Mouse (Mus musculus) kidney, postnatal 36 days (tissue): Measurements from ENCODE around the gene Fbxl15.

Experiments
- DNase-seq, 2 experiments: peaks; one replicate each; pipeline ENCODE4 v3.0.0; 2021 to 2022; ENCODE audit warnings: mixed read lengths in 2 of 2

Gene Fbxl15

DNA sequence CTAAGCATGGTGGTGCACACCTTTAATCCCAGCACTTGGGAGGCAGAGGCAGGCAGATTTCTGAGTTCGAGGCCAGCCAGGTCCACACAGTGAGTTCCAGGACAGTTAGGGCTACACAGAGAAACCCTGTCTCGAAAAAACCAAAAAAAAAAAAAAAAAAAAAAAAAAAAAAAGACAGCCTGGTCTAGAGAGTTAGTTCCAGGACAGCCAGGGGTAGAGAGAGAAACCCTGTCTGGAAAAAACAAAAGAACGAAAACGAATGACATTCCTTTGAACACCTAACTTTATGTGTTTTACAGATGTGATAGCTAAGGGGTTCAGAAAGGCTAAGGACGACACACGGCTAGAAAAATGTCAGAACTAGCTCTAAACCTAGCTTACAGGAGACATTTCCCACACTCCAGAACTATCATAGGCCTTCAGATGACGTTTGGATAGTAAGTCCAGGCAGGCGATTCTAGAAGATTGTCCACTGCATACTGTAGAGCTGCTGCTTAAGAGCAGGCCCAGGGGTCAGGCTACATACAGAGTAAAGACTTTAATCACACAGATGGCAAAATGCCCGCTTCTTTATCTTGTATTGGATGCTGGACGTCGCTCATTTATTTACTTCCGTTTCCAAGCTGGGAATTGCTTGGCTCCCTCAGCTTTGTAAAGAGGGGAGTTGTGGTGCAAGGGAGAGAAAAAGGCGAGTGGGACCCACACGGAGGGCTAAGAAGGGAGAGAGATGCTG, 20.1 kb downstream of the Fbxl15 start:
- no peak for DNase-seq

DNA sequence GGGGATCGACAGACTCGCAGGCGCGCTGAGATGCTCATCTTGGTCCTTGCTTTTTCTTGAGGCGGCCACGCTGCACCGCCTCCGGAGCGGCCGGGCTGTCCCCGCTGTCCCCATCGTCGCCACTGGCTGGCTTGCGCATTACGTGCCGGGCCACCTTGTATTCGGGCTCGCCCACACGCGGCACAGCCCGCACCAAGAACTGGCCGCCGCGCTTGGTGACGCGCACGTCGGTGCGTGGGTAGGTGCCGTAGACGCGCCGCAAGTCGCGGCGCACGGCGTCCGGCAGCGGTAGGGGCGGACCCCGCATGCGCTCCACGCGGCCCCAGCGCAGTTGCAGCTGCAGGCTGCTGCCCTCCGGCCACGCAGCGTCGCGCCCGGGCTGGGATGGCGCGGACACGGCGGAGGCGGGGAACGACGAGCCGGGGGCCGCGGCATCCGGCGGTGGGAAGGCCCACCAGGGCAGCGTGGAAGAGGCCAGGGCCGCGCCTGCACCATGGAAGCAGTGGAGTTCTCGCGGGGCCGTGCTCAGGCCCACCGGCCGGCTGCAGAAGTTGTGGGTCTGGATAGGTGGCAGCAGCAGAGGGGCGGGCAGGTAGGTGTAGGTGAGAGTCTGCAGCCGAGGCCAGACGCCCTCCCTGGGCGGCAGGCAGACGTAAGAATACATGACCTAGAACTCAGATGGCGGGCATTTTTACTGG, 20.9 kb downstream of the Fbxl15 start:
- peak; percentile 71 to 85 for DNase-seq

DNA sequence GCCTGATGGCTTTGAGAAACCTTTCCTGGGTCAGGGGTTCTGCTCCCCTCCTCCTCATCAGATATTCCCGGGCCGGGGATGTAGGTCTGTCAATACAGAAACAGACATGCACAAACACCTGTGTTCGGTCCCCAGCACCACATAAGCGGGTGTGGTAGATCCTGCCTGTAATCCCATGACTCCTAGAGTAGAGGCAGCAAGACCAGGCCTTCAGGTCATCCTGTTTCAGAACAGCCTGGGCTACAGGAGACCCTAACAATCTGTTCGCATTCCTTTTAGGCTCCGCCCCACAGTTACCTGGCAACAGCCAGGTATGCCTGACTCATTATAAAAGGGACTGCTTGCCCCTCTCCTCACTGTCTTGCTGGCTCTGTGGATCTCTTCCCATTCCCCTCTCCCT, 21.6 kb downstream of the Fbxl15 start:
- no peak for DNase-seq

DNA sequence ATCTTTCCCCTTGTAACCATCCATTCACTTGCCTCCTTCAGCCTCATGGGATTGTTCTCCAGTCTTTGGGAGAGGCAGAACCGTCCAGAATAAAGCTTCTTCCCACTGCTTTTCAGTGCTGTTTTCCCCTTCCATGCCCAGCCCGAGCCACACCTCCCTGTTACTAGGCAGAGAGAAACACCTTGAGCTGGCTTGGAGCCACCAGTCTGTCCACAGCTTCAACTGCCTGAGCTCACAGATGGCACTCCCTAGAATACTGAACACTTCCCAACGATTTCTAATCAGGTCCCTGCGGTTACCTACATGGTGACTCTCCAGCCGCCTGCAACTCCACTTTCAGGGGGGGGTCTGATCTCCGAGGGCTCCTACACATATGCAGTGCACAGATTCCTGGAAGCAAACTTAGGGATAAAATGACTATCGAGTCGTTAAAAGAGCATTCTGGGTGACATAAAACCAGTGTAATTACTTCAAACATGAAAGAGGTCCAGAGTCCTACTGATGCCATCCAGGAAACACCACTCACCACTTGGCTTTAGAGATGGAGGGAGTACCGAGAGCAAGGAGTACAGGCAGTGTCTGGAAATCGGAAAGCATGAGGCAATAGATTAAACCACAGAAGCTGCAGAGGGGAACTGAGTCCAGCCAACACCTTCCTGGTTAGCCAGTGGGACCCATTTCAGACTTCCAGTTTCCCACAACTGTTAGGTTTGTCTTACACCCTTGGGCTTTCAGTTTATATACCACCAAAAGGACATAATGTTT, 22.4 kb downstream of the Fbxl15 start, which contains the start of gene 2310034G01Rik:
Gene 2310034G01Rik (minus strand): TSS at position 135 of the 765 bp plus-strand sequence.
- DNase-seq, result peak in 1 of 2 experiments; percentile 35

DNA sequence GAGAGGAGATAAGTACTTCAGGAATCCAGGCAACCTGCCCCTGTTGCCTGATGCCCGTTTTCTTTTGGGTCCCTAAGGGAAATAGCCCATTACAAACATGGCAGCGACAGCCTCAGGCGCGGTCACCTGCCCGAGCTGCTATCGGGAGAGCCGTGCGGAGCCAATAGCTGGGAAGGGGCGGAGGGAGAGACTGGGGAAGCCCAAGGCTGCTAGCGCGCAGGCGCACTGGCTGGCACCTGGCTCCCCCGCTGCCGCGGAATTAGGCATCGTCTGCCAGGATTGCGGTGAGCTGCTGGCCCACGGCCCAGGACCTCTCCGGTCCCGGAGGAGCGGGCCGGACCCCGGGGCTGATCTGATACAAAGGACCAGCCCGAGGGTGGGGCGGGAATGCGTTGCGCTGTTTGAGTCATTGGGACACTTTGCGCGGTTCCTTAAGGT, 28.7 kb downstream of the Fbxl15 start:
- peak; percentile 94 for DNase-seq

DNA sequence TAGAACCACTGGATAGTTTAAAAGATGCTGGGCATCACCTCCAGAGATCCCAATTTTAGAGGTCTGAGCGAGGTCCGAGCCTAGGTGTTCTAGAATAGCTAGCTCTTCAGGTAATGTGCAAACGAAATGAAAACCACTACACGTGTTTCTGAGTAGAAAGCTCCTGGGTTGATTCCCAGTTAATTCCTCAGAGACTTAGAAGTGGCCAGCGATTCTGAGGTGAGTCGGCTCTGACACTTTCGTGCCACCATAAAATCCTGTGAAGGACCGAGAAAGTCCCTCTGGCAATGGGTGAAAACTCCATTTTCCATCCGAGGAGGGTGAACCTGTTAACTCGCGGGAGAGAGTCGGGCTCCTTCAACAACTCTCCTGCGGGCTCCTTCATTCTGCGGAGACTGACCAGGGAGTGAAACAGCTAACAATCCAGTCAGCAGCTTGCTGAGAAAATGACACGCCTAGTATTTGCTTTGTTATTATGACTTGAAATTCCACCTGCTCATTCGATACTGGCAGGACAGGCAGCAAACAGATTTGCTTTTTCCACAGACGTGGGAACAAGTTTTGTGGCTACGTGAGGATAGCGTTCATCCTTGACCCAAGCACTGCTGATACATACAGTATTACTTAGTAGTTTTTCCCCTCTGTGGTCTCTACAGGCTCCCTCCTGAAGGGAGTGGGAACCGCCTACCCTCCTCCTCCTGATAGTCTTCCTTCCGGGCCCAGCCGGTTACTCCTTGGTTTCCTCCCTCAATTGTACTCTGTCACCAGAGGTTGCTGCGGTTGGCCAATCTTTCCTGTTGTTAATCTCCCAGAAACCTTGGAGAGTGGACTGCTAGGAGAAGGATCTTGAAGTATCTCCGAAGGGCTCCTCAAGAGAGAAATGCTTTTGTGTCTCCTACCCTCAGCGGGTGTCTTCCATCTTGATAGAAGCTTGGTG, 29.6 kb downstream of the Fbxl15 start:
- DNase-seq, result peak; percentile 37 to 41

DNA sequence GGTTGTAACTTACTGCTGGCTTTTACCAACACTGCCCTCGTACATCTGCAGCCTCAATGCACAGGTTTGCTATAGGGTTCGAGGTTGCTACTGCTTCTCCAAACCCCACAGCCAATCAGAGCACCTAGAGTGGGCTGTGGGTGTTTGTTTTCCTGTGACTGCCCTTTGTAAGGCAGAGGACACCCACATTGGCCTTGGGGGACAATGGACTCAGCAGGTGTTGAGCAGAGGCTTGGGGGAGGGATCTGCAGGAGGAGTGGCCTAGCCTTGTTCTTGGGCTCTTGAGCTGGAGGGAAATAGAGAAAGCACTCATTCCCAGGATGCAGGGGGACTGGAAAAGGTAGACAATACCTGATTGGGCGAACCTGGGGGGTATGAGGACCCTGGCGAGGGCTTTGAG, 30.4 kb downstream of the Fbxl15 start:
- DNase-seq, result no peak

DNA sequence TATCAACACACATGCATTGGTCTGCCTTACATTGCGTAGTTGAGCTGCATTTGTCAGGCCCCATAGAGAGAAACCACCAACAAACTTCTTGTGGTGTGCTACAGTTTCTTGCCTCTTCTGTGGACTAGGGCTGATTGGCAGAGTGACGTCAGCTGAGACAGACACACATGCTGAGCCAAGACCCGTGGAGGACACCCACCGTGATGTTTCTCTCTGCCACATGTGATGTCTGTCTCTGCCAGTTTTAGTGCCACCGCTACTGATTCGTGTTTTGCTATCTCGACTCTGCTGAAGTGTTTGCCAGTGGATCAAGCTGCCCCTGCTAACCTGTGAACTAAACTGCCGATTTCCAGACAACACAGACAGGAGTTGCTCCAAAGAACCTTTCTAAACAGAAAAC, 34.1 kb downstream of the Fbxl15 start:
- DNase-seq, result no peak

DNA sequence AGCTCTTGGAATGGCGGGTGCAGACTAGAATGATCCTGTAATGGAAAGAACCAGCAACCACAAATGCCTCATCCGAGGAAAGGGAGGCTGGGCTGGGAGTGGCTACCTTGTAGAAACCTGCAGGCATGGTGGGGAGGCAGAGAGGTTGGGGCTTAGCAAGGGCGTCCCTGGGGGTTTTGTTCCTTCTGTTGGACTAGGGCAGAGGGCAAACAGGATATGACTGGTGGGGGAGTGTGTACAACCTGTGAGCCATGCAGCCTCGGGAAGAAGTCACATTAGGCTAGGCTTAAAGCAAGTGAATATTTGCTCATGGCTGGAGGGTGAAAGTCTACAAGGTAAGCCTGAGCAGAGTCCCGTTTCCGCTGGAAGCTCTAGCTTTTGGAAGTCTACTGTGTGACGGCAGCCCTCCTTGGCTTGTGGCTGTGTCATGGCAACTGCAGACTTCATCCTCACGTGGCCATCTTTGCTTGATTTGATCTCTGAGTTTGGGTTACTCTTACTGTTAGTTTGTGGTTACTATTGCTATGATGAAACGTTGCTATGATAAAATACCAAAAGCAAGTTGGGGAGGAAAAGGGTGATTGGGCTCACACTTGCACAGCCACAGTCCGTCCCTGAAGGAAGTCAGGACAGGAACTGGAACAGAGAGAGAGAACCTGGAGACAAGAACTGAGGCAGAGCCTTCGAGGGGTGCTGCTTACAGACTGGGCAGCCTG, 35.5 kb downstream of the Fbxl15 start:
- DNase-seq, result no peak

DNA sequence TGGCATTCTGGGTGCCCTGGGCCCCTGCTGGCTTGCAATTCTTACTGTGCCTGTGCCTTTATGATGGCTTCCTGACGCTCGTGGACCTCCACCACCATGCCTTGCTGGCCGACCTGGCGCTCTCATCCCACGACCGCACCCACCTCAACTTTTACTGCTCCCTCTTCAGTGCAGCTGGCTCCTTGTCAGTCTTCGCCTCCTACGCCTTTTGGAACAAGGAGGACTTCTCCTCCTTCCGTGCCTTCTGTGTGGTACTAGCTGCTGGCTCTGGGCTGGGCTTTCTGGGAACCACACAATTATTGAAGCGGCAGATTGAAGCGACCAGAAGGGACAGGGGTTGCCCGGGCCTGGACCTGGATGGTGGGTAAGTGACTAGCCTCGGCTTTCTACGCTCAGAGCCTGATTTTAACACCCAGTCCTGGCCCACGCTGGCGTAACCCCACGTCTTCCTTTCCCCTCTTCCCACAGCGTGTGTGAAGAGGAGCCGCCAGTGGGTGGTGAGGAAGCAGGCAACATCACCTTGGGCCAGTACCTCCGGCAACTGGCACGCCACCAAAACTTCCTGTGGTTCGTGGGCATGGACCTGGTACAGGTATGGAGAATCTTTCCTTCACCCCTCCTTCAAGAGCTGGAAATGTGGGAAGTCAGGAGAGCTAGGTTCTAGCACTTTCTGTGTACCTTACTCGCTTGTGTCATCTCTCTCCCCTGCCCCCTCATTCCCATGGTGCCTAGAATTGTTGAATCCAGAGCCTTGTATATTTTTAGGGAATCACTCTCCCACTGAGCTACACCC, 40.0 kb downstream of the Fbxl15 start:
- DNase-seq, result no peak

DNA sequence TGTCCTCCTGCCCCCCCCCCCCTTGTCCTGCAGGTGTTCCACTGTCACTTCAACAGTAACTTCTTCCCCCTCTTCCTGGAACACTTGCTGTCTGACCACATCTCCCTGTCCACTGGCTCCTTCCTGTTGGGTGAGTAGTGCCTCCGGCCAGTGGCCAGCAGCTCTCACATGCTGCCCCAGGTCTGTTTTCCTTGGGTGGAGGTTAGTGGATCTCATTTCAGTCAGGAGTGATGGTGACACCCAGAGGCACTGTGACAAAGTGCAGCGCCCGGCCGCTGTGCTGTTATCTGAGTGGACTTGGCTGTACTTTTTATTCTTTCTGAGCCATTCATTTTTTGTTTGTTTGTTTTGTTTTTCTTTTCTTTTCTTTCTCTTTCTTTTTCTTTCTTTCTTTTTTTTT, 41.2 kb downstream of the Fbxl15 start:
- peak; percentile 73 to 79 for DNase-seq

DNA sequence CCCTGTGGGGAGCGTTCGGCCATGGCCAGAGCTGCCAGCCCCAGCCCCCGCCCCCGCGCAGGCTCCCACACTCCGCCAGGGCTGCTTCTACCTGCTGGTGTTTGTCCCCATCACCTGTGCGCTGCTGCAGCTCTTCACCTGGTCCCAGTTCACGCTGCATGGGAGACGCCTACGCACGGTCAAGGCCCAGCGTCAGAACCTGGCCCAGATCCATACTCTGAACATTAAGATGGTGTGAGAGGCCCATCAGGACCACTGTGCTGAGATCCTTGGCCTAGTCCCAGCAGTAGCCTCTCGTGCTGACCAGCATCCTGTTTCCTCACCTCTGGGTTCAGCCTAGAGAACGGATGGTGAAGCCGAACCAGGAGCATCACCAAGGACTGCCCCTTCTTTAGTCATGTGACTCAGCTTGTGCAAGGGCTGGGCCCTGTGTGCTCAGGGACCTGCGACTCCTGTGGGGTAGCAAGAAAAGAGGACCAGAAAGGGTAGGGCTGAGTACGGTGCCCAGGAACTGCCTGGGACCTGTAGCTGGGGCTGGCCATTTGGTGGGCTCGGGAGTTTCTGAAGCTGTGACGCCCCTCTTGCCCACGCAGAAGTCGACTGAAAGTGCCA, 46.6 kb downstream of the Fbxl15 start:
- no peak for DNase-seq

DNA sequence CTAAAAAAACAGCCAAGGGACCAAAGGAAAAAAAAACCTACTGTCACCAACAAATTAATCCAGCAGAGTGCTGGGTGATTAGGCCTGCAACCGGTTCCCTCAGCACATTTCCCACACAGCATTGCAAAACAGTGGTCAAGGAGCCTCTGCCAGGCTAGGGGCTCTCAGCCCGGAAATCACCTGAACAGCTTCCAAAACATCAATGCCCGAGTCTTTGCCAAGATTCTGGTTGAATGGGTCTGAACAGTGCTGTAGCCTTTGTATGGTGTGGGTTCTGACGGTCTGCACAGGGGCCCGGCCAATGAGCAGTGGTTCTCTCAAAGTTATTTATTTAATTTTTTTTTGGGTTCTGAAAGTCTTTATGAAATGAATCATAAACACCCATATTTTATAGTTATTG, 47.5 kb downstream of the Fbxl15 start:
- DNase-seq, result no peak

DNA sequence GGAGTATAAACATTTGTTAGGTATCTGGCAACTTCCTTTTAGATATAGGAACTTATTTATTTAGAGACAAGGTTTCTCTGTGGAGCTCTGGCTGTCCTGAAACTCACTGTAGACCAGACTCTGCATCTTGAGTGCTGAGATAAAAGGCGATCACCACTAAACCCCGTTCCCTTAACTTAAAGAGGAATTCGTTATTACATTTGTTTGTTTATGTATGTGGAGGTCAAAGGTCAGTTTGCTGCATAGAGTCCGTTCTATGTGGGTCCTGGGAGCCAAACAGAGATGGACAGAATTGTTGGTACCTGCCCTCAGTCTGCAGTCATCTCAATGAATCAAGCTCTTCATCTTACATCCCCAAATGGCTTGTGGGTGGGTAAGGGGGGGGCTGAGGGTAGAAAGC, 47.9 kb downstream of the Fbxl15 start:
- no peak for DNase-seq
